Mouse (Mus musculus) testis, adult 2 months (tissue): ENCODE measurements at regions not wholly inside any gene's neighbourhood (a gene's known extent, or its start where the extent isn't known, plus 50 kb on each side); places are given as distances from the start of the nearest gene placed in this dataset.

Experiments
- H3K27ac ChIP-seq: fragments of 200-500 bp; 2 replicates; pipeline ENCODE4 v1.5.1; 2012; ENCODE audit warnings: low read depth, low read length; ENCODE audit not compliant: control insufficient read depth, insufficient read depth
- H3K27me3 ChIP-seq: fragments of 200-500 bp; 2 replicates; pipeline ENCODE4 v1.6.1; 2012; ENCODE audit warnings: mild to moderate bottlenecking, low read length, moderate library complexity; ENCODE audit not compliant: control insufficient read depth, insufficient read depth
- H3K36me3 ChIP-seq: fragments of 200-500 bp; 2 replicates; pipeline ENCODE4 v1.6.1; 2012; ENCODE audit warnings: mild to moderate bottlenecking, low read length; ENCODE audit not compliant: control insufficient read depth, insufficient read depth
- H3K4me1 ChIP-seq: fragments of 200-500 bp; 2 replicates; pipeline ENCODE4 v1.6.1; 2012; ENCODE audit warnings: low read length; ENCODE audit not compliant: control insufficient read depth, insufficient read depth
- H3K4me3 ChIP-seq: fragments of 200-500 bp; 2 replicates; pipeline ENCODE4 v1.5.1; 2012; ENCODE audit warnings: low read depth, mild to moderate bottlenecking, low read length, moderate library complexity, mixed read lengths; ENCODE audit not compliant: control insufficient read depth
- CTCF ChIP-seq: fragments of 200-500 bp; IDR thresholded peaks from 2 replicates; pipeline ENCODE4 v1.5.1; 2012; ENCODE audit warnings: low read depth, mild to moderate bottlenecking, inconsistent platforms, low read length, moderate library complexity; ENCODE audit not compliant: control insufficient read depth, insufficient read depth, insufficient replicate concordance
- POLR2A ChIP-seq: fragments of 200-500 bp; IDR thresholded peaks from 2 replicates; pipeline ENCODE4 v1.6.1; 2012; ENCODE audit warnings: low read depth, mild to moderate bottlenecking, inconsistent platforms, low read length, moderate library complexity; ENCODE audit not compliant: control insufficient read depth

DNA sequence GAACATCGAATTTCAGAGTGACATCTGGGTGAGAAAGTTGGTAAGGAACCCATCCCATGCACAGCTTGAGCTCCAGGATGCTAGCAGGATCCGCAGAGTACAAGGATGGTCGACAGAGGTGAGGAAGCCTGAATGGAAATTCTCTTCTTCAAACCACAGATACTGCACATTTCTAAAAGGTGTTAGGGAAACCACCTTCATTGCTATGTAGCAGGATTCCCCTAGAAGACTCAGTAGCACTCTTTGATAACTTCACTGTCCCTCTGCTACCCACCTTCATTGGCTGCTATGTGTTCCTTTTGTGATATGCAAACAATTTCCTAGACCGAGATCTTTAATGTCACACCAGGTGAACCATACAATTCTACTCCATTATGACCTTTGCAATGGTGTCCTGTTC, 128.1 kb upstream of the Atp2b1 start:
- H3K36me3 ChIP-seq: no peaks in the 10 kb centered on the region
- TF ChIP-seq CTCF: no peak
- TF ChIP-seq POLR2A: no peak
- no peaks in the 10 kb centered on the region for H3K27me3 ChIP-seq
- H3K27ac ChIP-seq: no peak overlapping the region
- no peak overlapping the region for H3K4me3 ChIP-seq
- H3K4me1 ChIP-seq: no peaks in the 10 kb centered on the region

DNA sequence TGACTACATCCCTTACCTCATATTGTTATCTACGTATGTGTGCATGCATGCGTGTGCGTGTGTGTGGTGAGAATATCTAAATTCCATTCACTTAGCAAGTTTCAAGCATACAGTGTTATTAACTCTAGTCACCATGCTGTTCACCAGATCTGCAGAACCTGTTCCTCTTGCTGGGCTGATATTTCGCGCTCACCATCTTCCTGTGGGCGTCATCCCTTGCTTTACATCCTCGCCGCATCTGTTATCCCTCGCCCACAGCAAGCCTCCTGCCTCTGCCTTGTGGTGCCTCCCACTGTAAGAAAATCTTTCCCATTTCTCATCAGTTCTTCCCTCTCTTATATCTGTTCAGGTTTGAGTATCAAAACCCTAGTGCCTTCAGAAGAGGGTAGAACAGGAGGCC, 124.4 kb upstream of the Atp2b1 start:
- Histone ChIP-seq H3K27me3 (no peaks in the 10 kb centered on the region), H3K27ac (no peak overlapping the region), H3K4me1 (no peaks in the 10 kb centered on the region), H3K36me3 (no peaks in the 10 kb centered on the region), H3K4me3 (no peak overlapping the region)
- TF ChIP-seq CTCF (no peak), POLR2A (no peak)

DNA sequence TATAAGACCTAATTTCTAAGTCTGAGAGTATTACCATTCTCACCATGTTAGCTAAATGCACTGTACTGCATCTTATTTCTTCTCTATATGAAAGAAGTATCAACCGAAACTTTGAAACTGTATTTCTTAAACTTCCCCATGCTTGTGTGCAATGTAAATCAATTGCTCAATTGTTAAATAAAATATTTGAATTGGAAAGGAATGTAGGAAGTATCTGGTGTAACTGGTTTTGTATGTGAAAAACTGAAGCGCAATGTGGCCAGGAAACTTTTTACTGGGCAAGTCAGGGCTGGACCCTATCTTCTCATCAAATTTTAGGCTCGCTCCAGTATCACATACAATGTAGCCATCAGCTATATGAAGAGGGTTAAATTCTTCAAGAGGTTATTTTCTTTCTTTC, 123.8 kb upstream of the Atp2b1 start:
- H3K27me3 ChIP-seq: no peaks in the 10 kb centered on the region
- no peak for TF ChIP-seq POLR2A
- TF ChIP-seq CTCF: no peak
- no peak overlapping the region for H3K27ac ChIP-seq
- H3K4me3 ChIP-seq: no peak overlapping the region
- H3K36me3 ChIP-seq: no peaks in the 10 kb centered on the region
- H3K4me1 ChIP-seq: no peaks in the 10 kb centered on the region

DNA sequence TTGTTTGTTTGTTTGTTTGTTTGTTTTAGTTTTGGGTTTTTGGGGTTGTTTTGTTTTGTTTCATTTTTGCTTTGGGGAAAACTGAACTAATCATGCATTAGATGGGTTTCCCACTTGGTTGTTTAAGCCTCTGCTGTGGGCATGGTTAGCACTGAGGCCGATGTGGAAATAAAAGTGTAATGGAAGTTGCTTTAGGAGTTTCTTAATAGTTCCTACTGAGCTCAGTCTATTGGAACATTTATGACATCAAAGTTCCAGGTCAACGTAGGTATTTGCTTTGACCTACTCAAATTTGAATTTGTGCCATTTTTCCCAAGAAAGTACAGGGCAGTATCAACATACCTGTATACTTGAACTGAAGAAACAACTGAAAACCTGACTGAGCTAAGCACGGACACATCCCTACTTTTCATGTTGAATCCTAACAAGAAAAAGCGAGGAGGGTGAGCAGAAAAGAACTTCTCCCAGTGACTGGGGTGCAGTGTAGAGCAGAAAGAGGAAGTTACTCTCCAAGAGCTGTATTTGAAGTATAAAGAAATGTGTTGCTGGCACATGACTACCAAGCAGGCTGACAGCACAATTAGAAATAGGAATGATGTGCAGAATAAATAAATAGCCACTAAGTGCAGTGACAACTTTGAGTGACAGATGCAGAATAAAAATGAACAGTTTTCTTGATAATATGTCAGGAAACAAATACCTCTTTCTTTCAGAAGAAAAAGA, 122.0 kb upstream of the Atp2b1 start:
- H3K27me3 ChIP-seq: no peaks in the 10 kb centered on the region
- no peak overlapping the region for H3K4me3 ChIP-seq
- TF ChIP-seq POLR2A (no peak), CTCF (no peak)
- H3K4me1 ChIP-seq: no peaks in the 10 kb centered on the region
- no peak overlapping the region for H3K27ac ChIP-seq
- no peaks in the 10 kb centered on the region for H3K36me3 ChIP-seq

DNA sequence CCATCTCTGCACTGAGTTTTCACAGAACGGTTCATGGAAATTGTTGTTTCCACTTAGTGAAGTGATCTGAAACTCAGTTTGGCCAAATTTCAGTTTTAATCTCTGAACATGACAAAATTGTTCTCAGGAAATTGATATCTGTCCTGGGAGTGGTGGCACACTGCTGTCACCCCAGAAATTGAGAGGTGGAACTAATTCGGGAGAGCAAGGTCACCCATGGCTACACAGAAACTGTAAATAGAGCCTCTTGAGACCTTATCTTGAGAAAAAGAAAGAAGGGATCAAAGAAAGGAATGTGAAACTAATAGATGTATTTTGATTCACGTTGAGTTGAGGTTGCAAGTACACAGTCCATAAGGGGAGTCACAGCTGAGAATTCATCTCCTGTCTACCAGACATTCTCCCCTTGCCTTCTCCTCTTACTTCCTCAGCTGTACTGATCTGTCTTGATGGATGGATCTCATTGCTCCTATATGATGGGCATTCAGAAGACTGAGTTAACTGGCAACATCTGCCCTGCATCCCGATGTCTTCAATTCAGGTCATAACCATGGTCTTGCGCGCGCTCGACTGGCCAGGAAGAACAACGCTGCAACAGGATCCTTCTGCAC, 120.2 kb upstream of the Atp2b1 start:
- no peak for TF ChIP-seq POLR2A
- TF ChIP-seq CTCF: no peak
- H3K27ac ChIP-seq: no peak overlapping the region
- H3K4me1 ChIP-seq: no peaks in the 10 kb centered on the region
- H3K36me3 ChIP-seq: no peaks in the 10 kb centered on the region
- no peaks in the 10 kb centered on the region for H3K27me3 ChIP-seq
- no peak overlapping the region for H3K4me3 ChIP-seq

DNA sequence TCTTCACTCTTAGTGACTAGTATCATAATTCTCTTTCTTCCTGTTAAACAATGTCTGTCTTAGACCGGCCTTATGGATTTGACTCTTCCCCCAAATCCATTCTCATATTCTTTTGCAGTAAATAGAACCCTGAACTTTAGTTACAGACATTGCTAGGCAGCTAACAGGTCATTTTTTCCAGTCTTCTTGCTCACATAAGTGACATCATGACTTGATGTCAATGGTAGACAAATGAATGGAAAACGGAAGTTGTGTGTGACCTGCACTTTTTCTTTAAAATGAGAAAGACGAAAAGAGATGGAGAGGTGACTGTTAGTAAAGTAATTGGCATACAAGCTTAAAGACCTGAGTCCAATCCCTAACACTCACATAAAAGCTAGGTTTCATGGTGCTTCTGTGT, 118.2 kb upstream of the Atp2b1 start:
- TF ChIP-seq CTCF: no peak
- TF ChIP-seq POLR2A: no peak
- H3K4me1 ChIP-seq: no peaks in the 10 kb centered on the region
- no peak overlapping the region for H3K4me3 ChIP-seq
- no peaks in the 10 kb centered on the region for H3K27me3 ChIP-seq
- H3K27ac ChIP-seq: no peak overlapping the region
- no peaks in the 10 kb centered on the region for H3K36me3 ChIP-seq

DNA sequence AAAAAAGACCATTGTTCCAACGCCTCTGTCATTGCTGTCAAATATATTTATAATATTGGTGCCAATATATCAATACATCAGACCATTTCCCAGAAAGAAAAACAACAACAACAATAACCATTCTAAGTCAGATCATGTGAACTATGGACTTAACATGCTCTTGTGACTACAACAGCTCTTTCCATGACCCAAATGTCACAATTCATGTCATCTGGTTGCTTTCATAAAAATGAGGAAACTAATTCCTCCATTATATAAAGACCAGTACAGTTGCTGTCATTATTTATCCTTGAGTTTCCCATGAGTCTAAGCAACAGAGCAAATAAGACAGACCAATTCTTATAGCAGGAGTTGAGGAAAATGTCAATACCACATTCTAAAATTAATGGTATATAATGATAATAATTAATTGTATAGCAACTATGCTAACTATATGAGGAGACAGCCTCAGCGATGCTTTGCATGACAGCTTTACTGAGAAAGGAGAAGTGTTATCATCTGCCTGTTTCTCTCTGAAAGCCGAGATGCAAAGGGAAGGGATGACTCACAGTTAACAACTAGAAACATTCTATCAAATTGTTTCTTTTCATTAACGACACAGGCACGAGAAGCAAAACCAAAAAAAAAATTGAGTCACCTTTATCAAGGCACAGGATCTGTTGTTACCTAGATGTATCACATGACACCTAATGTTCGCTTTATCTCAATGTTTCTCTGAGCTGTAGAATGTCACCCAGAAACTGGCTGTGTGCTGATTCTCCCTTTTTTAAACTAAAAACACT, 115.4 kb upstream of the Atp2b1 start:
- no peak overlapping the region for H3K4me3 ChIP-seq
- H3K27me3 ChIP-seq: no peaks in the 10 kb centered on the region
- H3K36me3 ChIP-seq: no peaks in the 10 kb centered on the region
- no peak overlapping the region for H3K27ac ChIP-seq
- no peaks in the 10 kb centered on the region for H3K4me1 ChIP-seq
- no peak for TF ChIP-seq POLR2A
- no peak for TF ChIP-seq CTCF
